Mouse (Mus musculus) CH12F3 (cell line): ENCODE data around the gene Gm49486.
"Not testable (repeated sequence)": the region's sequence is repeated elsewhere in the genome, so short reads cannot be mapped to it uniquely, and the experiment has no call there.

ENCODE experiments used
- in situ Hi-C: fragments of 300-500 bp; cut with MboI; formaldehyde crosslinking; loops from 2 replicates; pipeline ENCODE4 v1.14.3; 2020; ENCODE audit warnings: low sequenced_read_pairs

Gm49486 gene

DNA sequence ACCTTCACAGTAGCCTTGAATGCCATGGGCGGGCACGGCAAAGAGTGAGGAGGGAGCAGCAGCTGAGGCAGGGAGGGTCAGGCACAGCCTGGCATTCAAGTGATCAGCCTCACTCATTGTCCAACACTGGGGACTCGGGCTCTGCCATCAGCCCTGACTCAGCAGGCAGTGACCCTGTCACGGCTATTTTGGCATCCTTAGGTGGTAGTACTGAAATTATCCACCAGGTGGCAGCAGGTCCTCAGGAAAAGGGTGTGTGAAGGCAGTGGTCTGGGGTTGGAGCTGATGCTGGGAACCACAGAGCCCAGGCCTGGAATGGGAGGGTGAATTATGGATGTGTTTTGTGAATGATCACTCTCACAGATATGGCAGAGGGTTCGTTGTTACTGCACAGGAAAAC is 4.5 kb upstream of the Gm49486 start:
- in situ Hi-C loops, result no loop called here

- in situ Hi-C loops, result not testable (repeated sequence)
Measured at GRCm38 (mm10) chr15:79225780-79226179, 3.4 kb upstream of the Gm49486 start.

GRCm38 (mm10) chr15:79235268-79235667 is 6.1 kb downstream of the Gm49486 start:
- in situ Hi-C loops, result no loop called here

GRCm38 (mm10) chr15:79238036-79238435 is 8.8 kb downstream of the Gm49486 start:
- in situ Hi-C loops, result no loop called here

- in situ Hi-C loops, result no loop called here
Measured at GRCm38 (mm10) chr15:79242574-79243233, 13.5 kb downstream of the Gm49486 start.

- in situ Hi-C loops, result no loop called here
Measured at GRCm38 (mm10) chr15:79243234-79244042, 14.2 kb downstream of the Gm49486 start.

DNA sequence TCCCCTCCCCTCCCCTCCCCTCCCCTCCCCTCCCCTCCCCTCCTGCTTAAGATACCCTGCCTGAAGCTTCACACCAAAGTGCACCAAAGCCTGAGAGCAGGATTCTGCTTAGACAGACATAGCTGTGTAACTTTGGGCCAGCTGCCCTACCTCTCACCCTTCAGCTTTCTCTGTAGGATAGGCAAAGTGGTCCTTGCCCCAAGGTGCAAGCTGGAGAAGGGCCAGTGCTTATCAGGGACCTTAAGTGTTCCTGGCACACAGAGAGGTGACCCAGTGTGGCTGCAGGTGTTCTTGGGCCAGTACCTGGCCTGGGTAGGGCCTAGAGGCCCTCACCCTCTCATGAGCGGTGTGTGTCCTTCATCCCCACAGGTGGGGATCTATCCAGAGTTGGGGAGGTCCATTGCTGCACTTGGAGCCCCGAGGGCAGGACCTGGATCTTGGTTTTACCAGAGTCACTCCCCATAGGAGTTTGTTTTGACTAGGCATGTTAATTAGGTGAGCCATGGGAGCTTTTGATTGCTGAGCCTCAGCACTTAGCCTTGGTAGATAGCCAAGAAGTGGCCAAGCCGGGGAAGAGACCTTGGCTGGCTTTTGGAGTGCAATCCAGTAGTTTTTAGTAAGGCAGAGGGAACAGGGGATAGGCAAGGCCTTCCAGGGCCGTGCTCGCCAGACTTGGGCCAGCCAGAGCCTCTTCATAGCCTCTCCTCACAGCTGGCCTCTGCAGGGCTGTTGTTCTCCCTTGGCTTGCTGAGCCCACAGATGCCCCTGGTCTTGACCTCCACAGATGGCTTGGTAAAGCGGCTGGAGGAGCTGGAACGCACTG is 15.1 kb downstream of the Gm49486 start:
- in situ Hi-C loops, result no loop called here

DNA sequence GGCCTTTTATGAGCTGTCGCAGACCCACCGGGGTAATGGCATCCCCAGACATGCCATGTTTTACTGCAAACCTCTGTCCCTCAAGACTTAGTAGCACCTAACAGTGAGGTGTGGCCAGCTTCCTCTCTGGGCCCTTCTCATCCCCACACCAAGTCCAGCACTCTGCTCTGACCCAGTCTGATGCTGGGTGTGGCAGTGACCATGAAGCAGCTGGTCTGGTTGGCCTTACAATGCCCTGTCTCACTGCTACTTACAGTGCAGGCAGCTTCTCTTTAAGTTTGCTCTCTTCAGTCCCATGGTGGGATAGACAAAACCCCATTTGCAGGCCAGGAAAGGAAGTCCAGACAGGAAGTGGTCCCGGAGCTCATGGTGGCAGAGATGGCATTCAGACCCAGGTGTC is 16.1 kb downstream of the Gm49486 start:
- in situ Hi-C loops, result no loop called here

- in situ Hi-C loops, result no loop called here
Measured at GRCm38 (mm10) chr15:79250236-79250635, 21.0 kb downstream of the Gm49486 start.

DNA sequence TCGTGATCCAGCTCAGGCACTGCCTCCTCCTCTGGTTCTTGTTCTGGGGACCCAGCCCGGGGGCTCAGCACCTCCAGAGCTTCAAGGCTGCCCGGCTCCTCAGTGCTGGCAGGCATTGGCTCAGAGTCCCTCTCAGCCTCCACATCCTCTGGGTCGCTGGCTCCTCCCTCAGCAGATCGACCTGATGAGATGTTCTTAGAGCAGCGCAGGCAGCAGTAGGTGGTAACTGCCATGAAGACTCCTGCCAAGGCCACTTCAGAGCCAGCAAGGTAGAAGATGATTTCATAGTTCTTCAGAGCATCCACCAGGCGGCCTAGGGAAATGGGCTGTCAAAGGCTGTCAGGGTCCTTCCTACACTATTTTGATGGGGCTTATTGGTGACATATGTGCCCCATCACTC is 22.0 kb downstream of the Gm49486 start:
- in situ Hi-C loops, result no loop called here

GRCm38 (mm10) chr15:79251781-79252491 is 22.7 kb downstream of the Gm49486 start:
- in situ Hi-C loops, result no loop called here

DNA sequence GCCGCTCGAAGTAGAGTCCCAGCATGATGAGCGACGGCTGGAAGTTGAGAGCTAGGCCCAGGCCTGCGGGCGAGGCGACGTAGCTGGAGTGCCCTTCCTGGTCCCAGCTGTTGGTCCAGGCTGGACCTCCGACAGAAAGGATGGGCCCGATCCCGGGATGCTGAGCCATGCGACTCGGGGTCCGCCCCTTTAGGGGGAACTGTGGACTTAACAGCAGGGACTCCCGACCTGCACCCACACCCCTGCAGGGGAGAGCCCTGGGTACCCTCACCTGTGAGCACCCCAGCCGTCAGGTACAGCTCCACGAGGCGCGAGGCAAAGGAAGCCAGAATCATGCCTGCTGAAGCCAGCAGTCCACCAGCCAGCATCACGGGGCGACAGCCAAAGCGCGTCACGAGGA is 23.4 kb downstream of the Gm49486 start:
- in situ Hi-C loops, result no loop called here

GRCm38 (mm10) chr15:79254661-79255060 is 25.5 kb downstream of the Gm49486 start, which contains the start of gene Slc16a8:
TSS of gene Slc16a8 (minus strand) at chr15:79254761.
- in situ Hi-C loops, result no loop called here

DNA sequence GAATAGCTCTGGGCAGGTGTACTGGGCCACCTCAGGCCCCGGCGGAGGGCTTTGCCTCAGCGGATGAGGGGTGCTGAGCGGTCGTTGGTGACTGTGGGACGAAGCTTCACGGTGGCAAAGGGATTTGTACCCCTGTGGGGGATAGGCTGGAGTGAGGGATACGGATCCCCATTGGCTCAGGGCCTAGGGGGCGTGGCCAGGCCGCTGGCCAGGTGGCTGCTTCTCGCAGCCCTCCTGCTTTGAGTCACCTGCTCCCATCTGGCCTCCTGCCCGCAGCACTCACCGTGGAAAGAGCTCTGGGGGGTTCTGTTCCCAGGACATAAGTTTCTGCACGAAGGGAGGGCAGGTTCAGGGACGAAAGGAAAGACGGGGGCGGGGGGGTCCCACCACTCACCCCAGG is 29.3 kb downstream of the Gm49486 start:
- in situ Hi-C loops, result no loop called here

- in situ Hi-C loops, result no loop called here
Measured at GRCm38 (mm10) chr15:79261095-79261725, 32.0 kb downstream of the Gm49486 start.

GRCm38 (mm10) chr15:79261757-79262156 is 32.6 kb downstream of the Gm49486 start:
- in situ Hi-C loops, result no loop called here

DNA sequence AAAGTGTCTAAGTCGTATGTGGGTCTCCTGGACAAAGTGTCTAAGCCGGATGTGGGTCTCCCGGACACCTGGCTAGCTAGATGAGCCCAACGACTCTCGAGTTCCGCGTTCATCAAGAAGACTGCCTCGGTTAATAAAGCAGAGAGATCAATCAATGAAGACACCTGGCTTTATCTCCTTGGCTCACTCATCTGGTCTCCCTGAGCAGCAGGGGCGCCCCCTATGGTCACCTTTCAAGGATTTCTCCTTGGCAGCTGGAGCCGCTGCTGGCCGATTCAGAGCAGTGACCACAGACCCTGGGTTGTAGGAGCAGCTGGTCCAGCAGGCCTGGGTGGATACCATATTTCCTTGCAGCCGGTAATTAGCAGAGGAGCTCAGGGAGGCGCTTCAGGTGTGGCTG is 33.2 kb downstream of the Gm49486 start:
- in situ Hi-C loops, result no loop called here

GRCm38 (mm10) chr15:79262786-79263309 is 33.7 kb downstream of the Gm49486 start:
- in situ Hi-C loops, result no loop called here

- in situ Hi-C loops, result no loop called here
Measured at GRCm38 (mm10) chr15:79263726-79264125, 34.5 kb downstream of the Gm49486 start.

GRCm38 (mm10) chr15:79265384-79265783 is 36.2 kb downstream of the Gm49486 start:
- in situ Hi-C loops, result no loop called here
